Mouse (Mus musculus) naive thymus-derived CD4-positive, alpha-beta T cell, adult 5 months (primary cell): ENCODE measurements around the gene Sly. TPM values are rescaled to one million over a fixed set of nuclear protein-coding genes. Genes with fewer than 3 reads are reported as not detected.

Experiments used
- polyA plus RNA-seq: library from polyadenylated mRNA; unstranded; fragments of 100-300 nt; shearing (Covaris generic); gene quantifications from one replicate; pipeline ENCODE4 v1.2.1, GENCODE M21; 2017

Sly gene
- not detected for polyA plus RNA-seq

DNA sequence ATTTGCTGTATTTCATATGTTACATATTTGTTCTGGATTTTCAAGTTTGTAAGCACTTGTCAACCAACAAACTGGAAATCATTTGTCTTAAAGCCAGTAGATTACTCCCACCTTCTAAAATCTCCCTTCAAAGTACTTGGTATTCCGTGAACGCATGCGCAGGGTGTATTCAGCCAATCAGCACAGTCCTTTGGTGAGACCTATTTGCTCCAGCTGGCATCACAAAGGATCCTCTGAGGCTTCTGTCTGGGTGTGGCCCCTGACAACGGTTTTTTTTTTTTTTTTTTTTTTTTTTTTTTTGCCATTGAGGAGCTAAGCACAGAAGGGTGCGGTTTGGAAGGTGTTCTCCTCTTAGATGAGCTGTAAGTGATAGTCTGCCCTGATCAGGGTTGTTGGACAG lies at the start of gene Sly:
Sly (plus strand) TSS at position 301 of the 400 bp plus-strand sequence.

